Mouse (Mus musculus) lung, adult 2 months (tissue): ENCODE data around the gene H2-Ab1. TPM values are rescaled to one million over a fixed set of nuclear protein-coding genes. Genes with fewer than 3 reads are reported as not detected.

Source experiments
- DNase-seq: peaks from one replicate; pipeline ENCODE4 v3.0.0; 2022
- H3K4me1 ChIP-seq: fragments of 200-500 bp; 2 replicates; pipeline ENCODE4 v1.6.1; 2011; ENCODE audit warnings: low read length; ENCODE audit not compliant: control insufficient read depth, insufficient read depth
- H3K4me3 ChIP-seq: fragments of 200-500 bp; replicated peaks from 2 replicates; pipeline ENCODE3; 2011; ENCODE audit warnings: low read depth, mild to moderate bottlenecking, control low read depth, low read length; ENCODE audit errors: extremely low read depth
- CTCF ChIP-seq: fragments of 200-500 bp; IDR thresholded peaks from 2 replicates; pipeline ENCODE4 v1.5.1; 2011; ENCODE audit warnings: mild to moderate bottlenecking, low read length, control low read depth; ENCODE audit not compliant: insufficient read depth
- POLR2A ChIP-seq: fragments of 200-500 bp; IDR thresholded peaks from 2 replicates; pipeline ENCODE4 v1.6.1; 2011; ENCODE audit warnings: low read depth, mild to moderate bottlenecking, control low read depth, low read length, borderline replicate concordance; ENCODE audit errors: extremely low read depth
- WGBS: fragments of 180-500 bp; shearing (Covaris S2); methylation state at CpG from one replicate; pipeline ENCODE4 v1.1.7; 2018; 5-methylcytosine and 5-hydroxymethylcytosine counted together
- polyA plus RNA-seq: library from polyadenylated mRNA; depleted of rRNA; stranded (reverse); fragments of >200 nt; gene quantifications from 2 replicates; pipeline ENCODE4 v1.2.3, GENCODE M21; 2012

The H2-Ab1 gene
- polyA plus RNA-seq, 1 experiment: 1,370 TPM

DNA sequence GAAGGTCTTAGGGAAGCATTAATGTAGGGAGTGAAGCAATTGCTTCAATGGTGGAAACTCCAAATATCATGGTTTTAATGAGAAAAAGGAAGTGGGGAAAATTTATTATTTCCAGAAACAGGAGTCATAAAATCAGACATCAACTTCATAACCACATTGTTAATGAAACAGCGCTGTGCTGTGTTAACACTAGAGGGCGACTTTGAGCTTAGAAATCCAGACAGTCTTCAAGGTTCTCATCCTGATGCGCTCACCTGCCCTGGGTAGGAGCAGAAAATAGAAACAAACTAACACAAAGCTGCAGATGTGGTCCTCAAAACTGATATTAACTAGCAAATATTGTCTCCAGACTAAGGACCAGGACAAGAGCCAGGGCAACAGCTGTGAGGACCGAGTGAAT, 7.6 kb upstream of the H2-Ab1 start:
- no peak for DNase-seq
- no peak overlapping the region for H3K4me3 ChIP-seq
- TF ChIP-seq CTCF (peak; percentile 41), POLR2A (no peak)
- WGBS: 17% methylated on average over 4 of the region's 4 CpGs
- no peaks in the 10 kb centered on the region for H3K4me1 ChIP-seq

DNA sequence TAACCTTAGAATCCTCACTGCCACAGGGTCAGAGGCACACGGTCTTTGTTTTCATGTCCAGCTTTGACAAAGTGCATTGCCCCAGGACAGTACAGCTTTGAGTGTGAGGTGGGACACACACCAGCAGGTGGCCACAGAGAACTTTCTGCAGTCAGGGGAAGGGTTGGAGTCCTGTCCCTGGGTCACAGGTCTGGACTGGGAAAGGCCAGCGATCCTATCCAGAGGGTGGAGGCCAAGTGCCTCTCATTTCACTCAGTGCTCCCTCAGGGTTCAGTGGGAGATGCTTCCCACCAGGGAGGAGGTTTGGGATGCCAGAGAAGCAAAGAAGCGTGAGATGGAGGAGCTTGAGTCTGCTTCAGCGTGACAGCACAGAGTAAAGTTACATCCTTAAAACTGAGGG, 5.8 kb upstream of the H2-Ab1 start:
- peak; percentile 30; the same call in 1 of the 2 replicates for TF ChIP-seq CTCF
- no peak for TF ChIP-seq POLR2A
- WGBS: 65% methylated on average over 4 of the region's 4 CpGs
- DNase-seq: peak; percentile 4
- H3K4me1 ChIP-seq: no peaks in the 10 kb centered on the region
- no peak overlapping the region for H3K4me3 ChIP-seq

DNA sequence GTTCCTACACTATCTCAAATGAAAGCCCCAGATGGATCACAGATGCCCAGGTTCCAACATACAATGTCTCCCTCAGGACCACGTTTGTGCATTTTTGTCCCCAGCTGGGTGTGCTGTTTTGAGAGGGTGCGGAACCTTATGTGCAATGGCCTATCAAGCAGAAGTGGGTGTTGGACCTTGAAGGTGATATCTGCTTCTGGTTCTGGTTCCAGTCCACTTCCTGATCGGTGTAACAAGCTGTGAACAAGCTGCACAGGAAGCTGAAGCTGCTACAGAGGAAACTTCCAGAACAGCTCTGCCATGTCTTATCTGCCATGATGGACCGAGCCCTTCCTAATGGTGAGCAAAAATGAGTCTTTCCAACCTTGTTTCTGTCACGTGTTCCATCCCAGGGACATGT, 988 bp upstream of the H2-Ab1 start:
- no peak for DNase-seq
- WGBS: 74% methylated on average over 5 of the region's 5 CpGs
- Histone ChIP-seq H3K4me3 (no peak overlapping the region), H3K4me1 (no peaks in the 10 kb centered on the region)
- TF ChIP-seq CTCF: no peak
- no peak for TF ChIP-seq POLR2A

DNA sequence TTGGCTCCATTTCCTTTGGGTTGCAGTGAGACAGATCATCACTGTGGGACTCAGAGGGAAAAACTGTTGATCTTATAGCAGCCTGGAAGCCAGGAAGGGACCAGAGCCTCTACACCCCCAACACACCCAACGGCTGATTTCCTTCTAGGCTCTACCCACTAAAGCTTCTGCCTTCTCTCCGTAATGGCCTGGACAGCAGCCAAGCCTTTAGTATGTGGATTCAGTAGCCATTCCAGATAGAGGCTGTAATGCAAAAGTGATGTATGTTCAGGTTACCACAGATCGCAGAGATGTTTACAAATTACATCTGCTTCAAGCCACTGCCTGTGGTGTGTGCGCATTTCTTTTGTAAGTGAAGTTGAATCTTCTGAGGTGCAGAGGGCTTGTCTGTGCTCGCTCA, 3.1 kb downstream of the H2-Ab1 start:
- peaks cover 4% of the 10 kb centered on the region; the same call in 1 of the 2 replicates for H3K4me1 ChIP-seq
- no peak for TF ChIP-seq CTCF
- TF ChIP-seq POLR2A: no peak
- H3K4me3 ChIP-seq: no peak overlapping the region
- DNase-seq: no peak
- WGBS: 45% methylated on average over 5 of the region's 5 CpGs

DNA sequence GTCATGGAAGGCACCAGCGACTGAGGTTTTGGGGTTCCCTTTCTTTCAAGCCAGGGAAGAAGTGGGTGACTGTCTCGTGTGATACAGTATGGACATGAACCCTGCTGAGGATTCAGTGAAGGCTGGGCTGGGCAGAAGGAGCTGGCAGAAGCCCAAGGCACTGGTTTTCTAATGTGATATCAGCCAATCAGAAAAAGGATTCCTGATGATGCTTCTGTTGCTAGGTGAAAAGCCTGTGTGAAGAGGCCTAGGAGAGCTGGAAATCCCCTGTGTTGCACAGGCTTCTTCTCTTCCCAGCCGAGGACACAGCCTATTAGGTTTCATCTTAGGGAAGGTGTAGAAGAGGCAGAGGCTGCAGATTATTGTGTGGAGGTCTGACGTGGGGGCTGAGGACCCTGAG, 4.0 kb downstream of the H2-Ab1 start:
- peak; percentile 35; the same call in 1 of the 2 replicates for TF ChIP-seq POLR2A
- no peak for TF ChIP-seq CTCF
- no peak overlapping the region for H3K4me3 ChIP-seq
- peaks cover 4% of the 10 kb centered on the region; the same call in 1 of the 2 replicates for H3K4me1 ChIP-seq
- DNase-seq: peak; percentile 62
- WGBS: 24% methylated on average over 4 of the region's 4 CpGs

DNA sequence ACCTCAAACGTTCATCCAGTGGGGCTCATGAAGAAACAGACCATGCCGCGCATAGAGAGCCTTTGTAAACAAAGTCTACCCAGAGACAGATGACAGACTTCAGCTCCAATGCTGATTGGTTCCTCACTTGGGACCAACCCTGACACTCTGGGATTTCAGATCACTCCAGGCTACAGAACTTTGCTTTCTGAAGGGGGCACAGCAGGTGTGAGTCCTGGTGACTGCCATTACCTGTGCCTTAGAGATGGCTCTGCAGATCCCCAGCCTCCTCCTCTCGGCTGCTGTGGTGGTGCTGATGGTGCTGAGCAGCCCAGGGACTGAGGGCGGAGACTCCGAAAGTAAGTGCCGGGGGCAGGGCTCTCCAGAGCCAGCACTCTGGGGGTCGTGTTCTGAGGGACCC, 5.6 kb downstream of the H2-Ab1 start:
- Histone ChIP-seq H3K4me3 (peak overlapping the region; percentile 91), H3K4me1 (peaks cover 4% of the 10 kb centered on the region; the same call in 1 of the 2 replicates)
- under 1% methylated on average over 8 of the region's 8 CpGs for WGBS
- DNase-seq: peak; percentile 70
- no peak for TF ChIP-seq CTCF
- TF ChIP-seq POLR2A: peak; percentile 83; the same call in 1 of the 2 replicates

DNA sequence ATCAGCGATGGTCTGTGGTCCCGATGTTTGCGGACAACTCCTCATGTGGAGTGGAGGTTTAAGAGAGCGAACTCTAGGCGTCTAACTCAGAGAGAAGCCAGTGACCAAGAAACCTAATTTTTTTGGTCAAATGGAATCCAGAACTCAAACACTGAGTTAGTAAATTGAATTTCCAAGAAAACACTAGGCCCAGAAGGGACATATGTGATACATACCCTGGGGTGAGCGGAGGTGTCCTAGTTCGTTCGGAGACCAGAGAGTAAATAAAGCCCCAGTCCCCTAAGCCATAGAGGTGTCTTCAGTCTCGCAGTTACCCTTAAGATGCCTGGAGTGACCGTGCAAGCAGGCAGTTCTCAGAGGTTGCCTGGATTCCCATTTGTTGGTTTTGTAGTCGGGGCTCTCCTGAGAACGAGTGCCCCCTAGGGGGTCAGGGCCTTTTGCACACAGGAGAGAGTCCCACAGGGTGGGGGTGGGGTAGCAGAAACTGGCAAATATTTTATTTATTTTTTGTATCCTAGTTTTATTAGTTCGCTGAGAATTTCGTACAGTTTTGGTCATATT, 6.4 kb downstream of the H2-Ab1 start:
- WGBS: 7% methylated on average over 14 of the region's 14 CpGs
- 0 out of 2 replicates have a peak, but pooled peaks have one; percentile 24 for TF ChIP-seq POLR2A
- TF ChIP-seq CTCF: peak; percentile 22; the same call in 1 of the 2 replicates
- DNase-seq: no peak

DNA sequence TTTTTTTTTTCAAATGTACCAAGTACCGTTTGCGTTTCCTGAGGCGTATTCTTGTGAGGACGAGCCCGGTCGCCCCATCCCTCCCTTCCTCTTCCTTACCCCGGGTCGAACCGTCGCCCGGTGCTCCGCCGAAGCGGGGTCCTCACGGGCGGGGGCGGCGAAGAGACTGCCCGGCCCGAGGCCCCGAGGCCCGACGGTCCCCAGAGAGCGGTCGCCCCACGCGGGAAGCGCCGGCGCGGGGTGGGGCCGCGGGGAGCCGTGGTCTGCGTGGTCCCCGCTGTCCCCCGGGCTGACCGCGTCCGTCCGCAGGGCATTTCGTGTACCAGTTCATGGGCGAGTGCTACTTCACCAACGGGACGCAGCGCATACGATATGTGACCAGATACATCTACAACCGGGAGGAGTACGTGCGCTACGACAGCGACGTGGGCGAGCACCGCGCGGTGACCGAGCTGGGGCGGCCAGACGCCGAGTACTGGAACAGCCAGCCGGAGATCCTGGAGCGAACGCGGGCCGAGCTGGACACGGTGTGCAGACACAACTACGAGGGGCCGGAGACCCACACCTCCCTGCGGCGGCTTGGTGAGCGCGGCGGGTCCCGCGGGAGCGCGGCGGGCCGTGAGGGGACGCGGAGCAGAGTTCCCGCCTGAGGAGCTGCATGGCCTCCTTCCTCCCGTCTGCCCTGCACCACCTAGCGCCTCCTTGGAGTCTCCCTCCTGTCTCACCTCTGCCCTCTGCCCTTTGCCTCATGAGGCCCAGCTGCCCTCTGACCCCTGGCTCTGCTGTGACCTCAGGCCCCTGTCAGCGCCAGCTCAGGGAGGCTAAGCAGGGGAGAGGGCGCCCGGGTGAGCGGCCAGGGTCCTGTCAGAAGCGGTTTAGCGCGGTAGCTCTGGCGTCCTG, 7.2 kb downstream of the H2-Ab1 start:
- peak overlapping the region; percentile 60 for H3K4me3 ChIP-seq
- TF ChIP-seq POLR2A (no peak), CTCF (no peak)

More for the DNA sequence above, 6.4 kb downstream of the H2-Ab1 start:
- Histone ChIP-seq H3K4me3 (peak overlapping the region; percentile 91), H3K4me1 (peaks cover 4% of the 10 kb centered on the region; the same call in 1 of the 2 replicates)

DNA sequence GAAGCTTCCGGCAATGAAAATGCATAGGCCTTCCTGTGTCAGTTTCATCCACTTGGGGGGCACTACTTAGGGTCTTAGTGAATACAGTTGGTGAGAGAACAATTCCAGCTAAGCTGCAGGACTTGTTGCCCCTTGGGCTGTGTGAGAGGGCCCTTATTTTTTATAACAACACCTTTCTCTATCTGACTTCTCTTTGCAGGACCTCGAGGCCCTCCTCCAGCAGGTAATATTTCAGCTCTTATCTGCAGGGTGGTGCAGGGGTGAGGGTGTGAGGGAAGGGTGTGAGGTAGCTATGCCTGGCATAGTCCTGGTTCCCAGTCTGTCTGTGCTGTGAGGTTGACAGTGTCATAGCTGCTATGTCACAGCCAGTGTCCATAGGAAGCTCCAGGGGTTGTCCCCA, 10.8 kb downstream of the H2-Ab1 start:
- 57% methylated on average over 2 of the region's 2 CpGs for WGBS
- Histone ChIP-seq H3K4me3 (no peak overlapping the region), H3K4me1 (no peaks in the 10 kb centered on the region; the same call in 1 of the 2 replicates)
- DNase-seq: no peak
- TF ChIP-seq CTCF: no peak
- no peak for TF ChIP-seq POLR2A

More for the DNA sequence above, 7.2 kb downstream of the H2-Ab1 start:
- H3K4me1 ChIP-seq: peaks cover 4% of the 10 kb centered on the region; the same call in 1 of the 2 replicates
- no peak for DNase-seq
- 4% methylated on average over 93 of the region's 93 CpGs for WGBS
